Mouse (Mus musculus) activated CD4-positive, CD25-positive, alpha-beta regulatory T cell, adult 9 weeks (primary cell): ENCODE results near the gene Arid3c. TPM values are rescaled to one million over a fixed set of nuclear protein-coding genes. Genes with fewer than 3 reads are reported as not detected.

Source experiments
- polyA plus RNA-seq: library from polyadenylated mRNA; unstranded; fragments of 100-300 nt; shearing (Covaris generic); gene quantifications from one replicate; pipeline ENCODE4 v1.2.1, GENCODE M21; 2017

The Arid3c gene
- polyA plus RNA-seq: not detected

GRCm38 (mm10) chr4:41731052-41731765, at the start of gene Arid3c:
Arid3c (minus strand) TSS chr4:41731142.

GRCm38 (mm10) chr4:41774002-41774401, 43.1 kb upstream of the Arid3c start, which contains the start of gene Ccl27a:
Ccl27a (minus strand) TSS chr4:41774247.

GRCm38 (mm10) chr4:41755338-41756305, 24.7 kb upstream of the Arid3c start, which contains the start of gene Sigmar1:
Sigmar1 (minus strand) TSS chr4:41756157.

GRCm38 (mm10) chr4:41754797-41755337, 23.9 kb upstream of the Arid3c start, which contains the start of gene Galt:
Galt (plus strand) TSS chr4:41755228.

GRCm38 (mm10) chr4:41722918-41723351, 8.0 kb downstream of the Arid3c start, which contains the start of gene Dctn3:
Dctn3 (minus strand) TSS chr4:41723170.

GRCm38 (mm10) chr4:41713197-41714067, 17.5 kb downstream of the Arid3c start, which contains the start of gene Rpp25l:
Rpp25l (minus strand) TSS chr4:41713534.

GRCm38 (mm10) chr4:41699783-41700182, 31.2 kb downstream of the Arid3c start, which contains the start of gene Il11ra1:
Il11ra1 (plus strand) TSS chr4:41699989.

GRCm38 (mm10) chr4:41696930-41697841, 33.8 kb downstream of the Arid3c start, which contains the start of gene Cntfr:
Cntfr (minus strand) TSS chr4:41697089.

Other genes with a start within 250 kb of the Arid3c start
- gene AI464131, start 228.1 kb downstream of the Arid3c start, polyA plus RNA-seq: 0.06 TPM
- gene 1110017D15Rik, start 213.8 kb downstream of the Arid3c start, polyA plus RNA-seq: not detected
- 1.6 TPM for gene Fam219a, start 161.6 kb downstream of the Arid3c start, polyA plus RNA-seq
- not detected for gene Dnaic1, start 161.4 kb downstream of the Arid3c start, polyA plus RNA-seq
- gene Enho, start 90.8 kb downstream of the Arid3c start, polyA plus RNA-seq: not detected
- not detected for gene Cntfr, start 34.1 kb downstream of the Arid3c start, polyA plus RNA-seq
- 8.7 TPM for gene Il11ra1, start 31.2 kb downstream of the Arid3c start, polyA plus RNA-seq
- 54.4 TPM for gene Rpp25l, start 17.6 kb downstream of the Arid3c start, polyA plus RNA-seq
- 142 TPM for gene Dctn3, start 8.0 kb downstream of the Arid3c start, polyA plus RNA-seq
- 70.8 TPM for gene Galt, start 24.1 kb upstream of the Arid3c start, polyA plus RNA-seq
- 37.0 TPM for gene Sigmar1, start 25.0 kb upstream of the Arid3c start, polyA plus RNA-seq
- 7.5 TPM for gene Ccl27a, start 43.1 kb upstream of the Arid3c start, polyA plus RNA-seq
- not detected for gene Gm21541, start 172.5 kb upstream of the Arid3c start, polyA plus RNA-seq
- 1.4 TPM for gene Gm20878, start 210.4 kb upstream of the Arid3c start, polyA plus RNA-seq
- gene Fam205a4, start 234.9 kb upstream of the Arid3c start, polyA plus RNA-seq: not detected